Mouse (Mus musculus): ENCODE data around the gene Spx. TPM values are rescaled to one million over a fixed set of nuclear protein-coding genes. Genes with fewer than 3 reads are reported as not detected.

Spx gene
- total and polyA plus RNA-seq, 2 experiments from 2014 or later = 0.62 to 0.65 TPM

DNA sequence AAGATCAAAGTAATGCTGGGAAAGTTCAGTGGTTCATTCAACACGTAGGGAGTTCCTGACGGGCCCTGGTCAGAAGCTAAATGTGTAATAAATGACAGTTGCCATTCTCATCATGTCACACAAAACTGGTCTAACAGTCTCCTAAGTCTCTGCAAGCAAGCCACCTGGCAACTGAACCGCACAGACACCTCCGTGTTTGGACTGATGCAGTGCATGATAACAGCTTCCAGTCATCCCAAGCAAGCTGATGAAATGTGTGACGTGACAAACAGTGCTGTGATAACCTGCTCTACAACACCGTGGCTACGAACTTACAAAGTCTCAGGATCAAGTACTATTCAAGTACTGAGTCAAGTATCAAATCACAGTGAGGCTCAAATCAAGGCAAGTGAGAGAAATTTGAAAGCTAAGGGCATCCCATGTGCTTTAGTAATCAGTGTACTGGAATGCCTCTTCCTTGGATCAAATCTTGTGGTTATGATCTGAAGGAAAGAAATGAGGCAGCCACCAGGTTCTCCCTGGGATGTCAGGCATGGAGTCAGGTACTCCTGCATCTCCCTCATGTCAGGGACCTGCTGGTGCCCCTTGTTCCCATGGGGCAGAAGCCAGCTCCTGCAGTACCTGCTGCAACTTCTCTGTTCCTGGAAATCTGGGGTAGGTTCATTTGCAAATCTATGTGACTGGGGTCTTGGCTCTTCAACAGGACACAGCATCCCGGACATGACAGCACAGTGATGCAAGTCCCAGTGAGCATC, 34.5 kb upstream of the Spx start:
- no peak for TF ChIP-seq CTCF (IDR thresholded peaks at IDR 0.05; ENCODE audit: low read depth)
- ATAC-seq (no peak), DNase-seq (no peak)
- no peaks in the 10 kb centered on the region for H3K27me3 ChIP-seq (ENCODE audit: insufficient read depth, low read length)
- peaks cover 33% of the 10 kb centered on the region for H3K36me3 ChIP-seq (ENCODE audit: insufficient read depth)
- no peak overlapping the region for H3K9ac ChIP-seq
- no peak overlapping the region for H3K4me2 ChIP-seq (ENCODE audit: low read depth)
- no peak overlapping the region for H3K27ac ChIP-seq (ENCODE audit: low read depth, low read length)
- 93% methylated on average over 8 of the region's 8 CpGs for WGBS
- no peaks in the 10 kb centered on the region for H3K9me3 ChIP-seq (ENCODE audit: low read length)
- no peaks in the 10 kb centered on the region for H3K4me1 ChIP-seq (ENCODE audit: insufficient read depth)
- no peak overlapping the region for H3K4me3 ChIP-seq (ENCODE audit: low read depth, low read length)

- no peaks in the 10 kb centered on the region for H3K9me3 ChIP-seq (ENCODE audit: low read length)
- H3K4me3 ChIP-seq (ENCODE audit: low read depth, low read length) = no peak overlapping the region
- 82% methylated on average over 6 of the region's 6 CpGs for WGBS
- H3K36me3 ChIP-seq (ENCODE audit: insufficient read depth) = peaks cover 21% of the 10 kb centered on the region
- no peaks in the 10 kb centered on the region for H3K27me3 ChIP-seq (ENCODE audit: insufficient read depth, low read length)
- no peak for ATAC-seq
- TF ChIP-seq CTCF (IDR thresholded peaks at IDR 0.05; ENCODE audit: low read depth) = no peak
- H3K4me1 ChIP-seq (ENCODE audit: insufficient read depth) = no peaks in the 10 kb centered on the region
- no peak overlapping the region for H3K4me2 ChIP-seq (ENCODE audit: low read depth)
- H3K27ac ChIP-seq (ENCODE audit: low read depth, low read length) = no peak overlapping the region
- no peak overlapping the region for H3K9ac ChIP-seq
- no peak for DNase-seq
Observed at GRCm38 (mm10) chr6:142379961-142380360, 33.3 kb upstream of the Spx start.

GRCm38 (mm10) chr6:142381615-142382014, 31.6 kb upstream of the Spx start:
- peaks cover 6% of the 10 kb centered on the region for H3K36me3 ChIP-seq (ENCODE audit: insufficient read depth)
- no peak for ATAC-seq
- H3K9me3 ChIP-seq (ENCODE audit: low read length) = no peaks in the 10 kb centered on the region
- no peaks in the 10 kb centered on the region for H3K27me3 ChIP-seq (ENCODE audit: insufficient read depth, low read length)
- H3K27ac ChIP-seq (ENCODE audit: low read depth, low read length) = no peak overlapping the region
- TF ChIP-seq CTCF (IDR thresholded peaks at IDR 0.05; ENCODE audit: low read depth) = no peak
- no peak overlapping the region for H3K4me2 ChIP-seq (ENCODE audit: low read depth)
- no peak overlapping the region for H3K9ac ChIP-seq
- 94% methylated on average over 7 of the region's 7 CpGs for WGBS
- DNase-seq = no peak
- no peak overlapping the region for H3K4me3 ChIP-seq (ENCODE audit: low read depth, low read length)
- 0 out of 2 replicates have a peak, but pooled peaks cover 4% of the 10 kb centered on the region for H3K4me1 ChIP-seq (ENCODE audit: insufficient read depth)

GRCm38 (mm10) chr6:142384521-142384920, 28.7 kb upstream of the Spx start:
- no peak overlapping the region for H3K4me3 ChIP-seq (ENCODE audit: low read depth, low read length)
- H3K36me3 ChIP-seq (ENCODE audit: insufficient read depth) = no peaks in the 10 kb centered on the region
- H3K4me2 ChIP-seq (ENCODE audit: low read depth) = no peak overlapping the region
- DNase-seq = no peak
- no peak overlapping the region for H3K27ac ChIP-seq (ENCODE audit: low read depth, low read length)
- TF ChIP-seq CTCF (IDR thresholded peaks at IDR 0.05; ENCODE audit: low read depth) = no peak
- 92% methylated on average over 9 of the region's 9 CpGs for WGBS
- 0 out of 2 replicates have a peak, but pooled peaks cover 12% of the 10 kb centered on the region for H3K4me1 ChIP-seq (ENCODE audit: insufficient read depth)
- no peaks in the 10 kb centered on the region for H3K9me3 ChIP-seq (ENCODE audit: low read length)
- H3K27me3 ChIP-seq (ENCODE audit: insufficient read depth, low read length) = no peaks in the 10 kb centered on the region
- H3K9ac ChIP-seq = no peak overlapping the region
- ATAC-seq = no peak

DNA sequence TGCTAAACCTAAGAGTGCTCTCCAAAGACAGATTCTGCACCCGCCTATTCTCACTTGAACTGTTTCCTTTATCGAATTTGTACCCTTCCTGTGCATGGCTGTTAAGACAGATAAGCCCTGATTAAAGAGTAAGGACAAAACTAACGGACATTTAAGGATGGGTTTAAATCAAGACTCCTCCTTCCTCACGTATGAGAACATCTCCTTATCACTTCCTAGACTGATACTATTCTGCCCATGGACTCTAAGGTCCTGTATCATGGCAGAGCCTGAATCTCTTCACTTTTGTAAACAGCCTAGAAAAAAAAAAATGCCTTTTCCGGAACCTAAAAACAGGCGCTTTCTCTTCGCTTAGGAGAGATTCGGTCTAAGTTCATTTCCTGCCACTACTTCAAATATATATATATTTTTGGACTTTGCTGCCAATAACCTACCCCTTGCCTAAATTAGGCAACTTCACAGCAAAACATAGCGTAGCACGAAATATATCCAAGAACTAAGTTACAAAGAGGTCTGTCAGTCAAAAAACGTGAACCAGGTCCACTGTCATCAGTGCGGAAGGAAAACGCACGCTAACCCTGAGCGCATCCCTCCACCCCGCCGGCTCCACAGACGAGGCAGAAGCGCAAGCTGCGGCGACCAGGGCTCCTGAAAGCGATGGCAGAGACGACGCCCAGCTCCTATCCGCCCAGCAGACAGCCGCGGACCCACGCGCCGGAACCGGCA, 26.8 kb upstream of the Spx start:
- peak overlapping the region; percentile 96 for H3K4me3 ChIP-seq (ENCODE audit: low read depth, low read length)
- WGBS = 6% methylated on average over 31 of the region's 31 CpGs
- DNase-seq = no peak
- peak overlapping the region; percentile 5; the same call in 1 of the 2 replicates for H3K27ac ChIP-seq (ENCODE audit: low read depth, low read length)
- no peaks in the 10 kb centered on the region for H3K27me3 ChIP-seq (ENCODE audit: insufficient read depth, low read length)
- peak overlapping the region; percentile 70 for H3K9ac ChIP-seq
- H3K36me3 ChIP-seq (ENCODE audit: insufficient read depth) = no peaks in the 10 kb centered on the region
- peak overlapping the region; percentile 81 for H3K4me2 ChIP-seq (ENCODE audit: low read depth)
- no peak for TF ChIP-seq CTCF (IDR thresholded peaks at IDR 0.05; ENCODE audit: low read depth)
- peak; percentile 73; the same call in 1 of the 2 replicates for ATAC-seq
- no peaks in the 10 kb centered on the region for H3K9me3 ChIP-seq (ENCODE audit: low read length)
- H3K4me1 ChIP-seq (ENCODE audit: insufficient read depth) = 0 out of 2 replicates have a peak, but pooled peaks cover 12% of the 10 kb centered on the region

DNA sequence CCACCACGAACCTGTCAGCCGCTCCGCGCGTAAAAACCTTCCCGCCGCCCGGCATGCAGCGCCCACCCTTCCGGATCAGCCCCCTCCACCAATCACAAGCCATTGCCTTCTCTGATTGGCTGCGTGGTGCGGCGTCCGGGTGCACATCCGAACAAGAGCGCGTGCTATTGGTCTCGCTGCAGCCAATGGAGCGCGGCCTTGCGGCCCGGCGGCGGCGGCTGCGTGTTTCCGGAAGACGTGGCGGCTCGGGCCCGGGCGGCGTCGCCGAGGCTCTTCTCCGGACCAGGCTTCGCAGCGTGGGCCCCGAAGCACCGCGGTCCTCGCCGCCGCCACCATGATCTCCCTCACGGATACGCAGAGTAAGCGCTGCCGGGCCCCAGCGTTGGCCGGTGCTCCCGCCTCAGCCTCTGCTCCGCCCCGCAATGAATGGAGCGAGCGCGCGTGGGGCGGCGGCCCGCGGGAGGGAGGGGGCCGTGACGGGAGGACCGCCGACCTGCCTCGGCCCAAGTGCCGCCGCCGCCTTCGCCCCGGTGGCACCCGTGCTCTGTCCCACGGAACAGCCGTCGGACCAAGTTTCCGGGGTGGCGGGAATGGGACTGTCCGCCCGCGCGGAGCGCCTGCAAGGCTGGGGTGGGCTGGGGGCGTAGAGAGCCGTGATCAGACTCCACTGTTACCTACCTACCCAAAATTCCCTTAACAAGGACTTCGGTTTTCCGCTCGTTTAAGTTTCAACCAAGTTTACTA, 26.1 kb upstream of the Spx start, which contains the start of the genes Recql and Golt1b:
Gene Recql (minus strand): TSS at position 77 of the 744 bp plus-strand sequence.
Gene Golt1b (plus strand): TSS at position 211 of the 744 bp plus-strand sequence.
- Histone ChIP-seq H3K36me3 (ENCODE audit: insufficient read depth) (no peaks in the 10 kb centered on the region), H3K4me1 (ENCODE audit: insufficient read depth) (0 out of 2 replicates have a peak, but pooled peaks cover 12% of the 10 kb centered on the region), H3K9ac (peak within 1 kb of the TSS; percentile 70), H3K4me3 (ENCODE audit: low read depth, low read length) (peak within 1 kb of the TSS; percentile 96), H3K4me2 (ENCODE audit: low read depth) (peak within 1 kb of the TSS; percentile 81), H3K27ac (ENCODE audit: low read depth, low read length) (peak within 1 kb of the TSS; percentile 9), H3K9me3 (ENCODE audit: low read length) (no peaks in the 10 kb centered on the region), H3K27me3 (ENCODE audit: insufficient read depth, low read length) (no peaks in the 10 kb centered on the region)
- peak; percentile 98 for DNase-seq
- WGBS = 3% methylated on average over 75 of the region's 87 CpGs
- TF ChIP-seq CTCF (IDR thresholded peaks at IDR 0.05; ENCODE audit: low read depth) = no peak
- ATAC-seq = peak; percentile 100

All from forebrain, postnatal 0 days (tissue).